Mouse (Mus musculus): ENCODE results near the gene Rb1.
A peak's percentile ranks its signal among the peaks of the same experiment; 100 is the strongest.

Gene Rb1

DNA sequence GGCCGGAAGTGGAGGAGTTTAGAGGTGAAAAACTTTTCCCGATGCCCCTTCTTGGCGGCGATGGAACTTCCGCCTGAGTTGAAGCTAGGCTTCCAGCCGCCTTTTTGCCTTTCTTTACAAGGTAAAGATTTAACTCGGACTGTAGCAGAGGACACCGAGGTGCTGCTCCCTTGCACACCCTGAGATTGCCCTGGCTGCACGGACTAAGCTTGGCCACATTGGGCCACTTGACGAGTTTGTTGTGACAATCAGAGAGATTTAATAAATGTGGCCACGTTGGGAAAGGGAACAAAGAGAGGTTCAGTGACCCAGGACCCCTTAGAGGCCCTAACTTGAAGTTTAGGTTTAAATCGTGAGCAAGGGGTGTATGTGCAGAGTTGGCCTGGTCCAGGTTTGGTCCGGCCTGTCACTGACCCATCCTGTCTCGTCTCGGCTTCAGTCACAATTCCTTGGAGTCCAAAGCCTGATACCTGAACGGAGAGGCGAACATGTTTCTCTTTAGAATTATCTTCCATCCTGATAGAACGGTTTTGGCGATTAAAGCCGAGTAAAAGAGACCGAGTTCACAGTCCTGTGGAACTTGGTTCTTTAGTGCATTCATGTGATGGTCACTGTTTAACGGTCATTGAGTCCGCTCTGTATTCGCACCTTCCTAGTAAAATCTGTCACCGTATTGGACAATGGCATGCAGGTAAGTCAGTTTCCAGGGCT, 181.8 kb downstream of the Rb1 start:
- DNase-seq, result no peak

DNA sequence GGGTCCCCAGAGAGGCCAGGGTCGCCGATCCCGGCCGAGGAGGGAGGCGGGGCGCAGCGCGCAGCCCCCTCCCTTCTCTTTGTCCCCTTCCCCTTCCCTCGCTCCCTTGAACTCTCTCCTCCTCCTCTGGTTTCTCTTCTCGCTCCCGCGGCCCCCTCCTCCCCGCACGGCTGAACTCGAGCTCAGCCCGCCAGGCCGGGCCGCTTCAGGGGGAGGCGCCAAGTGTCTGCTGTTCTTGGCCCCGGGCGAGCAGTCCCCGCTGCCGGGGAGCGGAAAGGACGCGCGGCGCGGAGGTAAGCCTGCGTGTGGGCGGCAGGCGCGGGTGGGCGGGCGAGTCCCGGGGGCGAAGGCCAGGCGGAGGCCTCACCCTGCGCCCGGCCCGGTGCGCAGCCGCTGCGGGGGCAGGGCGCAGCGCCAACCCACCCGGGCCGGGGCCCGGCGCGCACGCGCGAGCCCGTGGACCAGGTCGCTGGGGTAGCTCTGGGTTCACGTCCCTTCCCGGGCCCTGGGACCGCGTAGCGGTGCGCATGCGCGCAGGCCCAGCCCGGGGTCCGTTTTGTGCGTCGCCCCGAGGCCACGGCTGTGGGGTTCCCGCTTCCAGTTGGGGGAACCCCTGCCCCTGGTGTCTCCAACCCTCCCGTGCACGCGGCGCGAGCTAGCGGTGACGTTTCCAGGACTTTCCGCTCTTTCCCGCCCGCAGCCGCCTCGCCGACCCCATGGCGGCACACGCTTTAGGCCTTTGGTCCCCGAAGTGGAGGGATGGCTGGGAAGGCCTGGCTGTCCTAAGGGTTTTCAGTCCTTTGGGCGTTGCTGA, 182.5 kb downstream of the Rb1 start:
- DNase-seq, result peak; percentile 81 to 90

DNA sequence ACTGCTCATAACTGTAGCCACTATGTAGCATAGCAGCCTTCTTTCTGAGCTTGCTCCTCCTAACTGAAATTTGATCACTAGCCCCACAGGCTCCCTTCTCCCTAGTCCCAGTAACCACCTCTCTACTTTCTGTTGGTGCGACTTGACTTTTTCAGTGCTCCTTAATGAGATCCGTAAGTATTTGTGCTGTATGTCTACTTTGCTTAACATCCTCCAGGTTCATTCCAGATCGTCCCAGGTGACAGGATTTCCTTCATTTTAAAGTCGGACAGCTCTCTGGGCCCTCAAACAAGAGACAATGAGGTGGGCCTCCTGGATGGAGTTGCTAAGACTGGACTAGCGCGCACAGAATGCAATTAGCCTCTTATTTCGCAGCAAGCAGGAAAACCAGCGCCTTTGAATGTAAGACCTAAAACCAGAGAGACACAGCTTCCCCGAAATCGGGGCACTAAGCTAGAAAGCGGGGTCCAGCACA, 183.2 kb downstream of the Rb1 start:
- peak in 1 of 2 experiments; percentile 29 for DNase-seq

DNA sequence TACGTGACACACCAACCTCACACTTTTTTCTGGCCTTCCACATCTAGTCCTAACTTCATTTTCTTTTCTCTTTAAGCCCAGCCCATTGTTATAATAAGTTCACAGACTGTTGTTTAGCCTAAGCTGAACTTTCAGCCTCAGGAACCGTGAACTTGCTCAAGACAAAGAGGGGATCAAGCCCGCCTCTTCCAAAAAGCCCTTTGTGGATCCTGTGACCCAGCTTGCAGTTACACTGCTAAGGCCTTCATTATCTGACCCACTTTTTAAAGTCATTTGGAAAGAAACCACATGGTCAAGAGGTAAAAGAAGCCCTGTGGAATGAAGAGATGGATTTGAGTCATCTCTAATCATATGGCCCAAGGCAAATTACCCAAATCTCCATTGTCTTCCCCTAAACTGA, 183.8 kb downstream of the Rb1 start:
- no peak for DNase-seq

DNA sequence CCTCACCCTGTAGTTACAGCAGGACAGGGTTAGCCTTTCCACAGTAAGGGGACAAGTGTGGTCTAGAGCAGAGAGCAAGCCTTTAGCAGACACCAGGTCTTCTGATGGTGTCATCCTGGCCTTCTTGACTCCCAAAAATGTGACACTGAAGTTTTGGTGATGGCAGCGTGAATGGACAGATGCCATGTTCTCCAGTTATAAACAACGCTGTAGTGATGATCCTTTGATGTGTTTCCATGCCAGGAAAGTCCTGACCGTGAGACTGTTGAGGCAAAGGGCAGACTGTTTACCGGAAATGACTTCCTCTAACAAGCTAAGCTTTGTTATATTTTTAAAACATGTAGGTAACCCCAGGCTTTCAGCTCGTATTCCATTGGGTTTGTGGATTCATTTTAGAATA, 185.8 kb downstream of the Rb1 start:
- no peak for DNase-seq

DNA sequence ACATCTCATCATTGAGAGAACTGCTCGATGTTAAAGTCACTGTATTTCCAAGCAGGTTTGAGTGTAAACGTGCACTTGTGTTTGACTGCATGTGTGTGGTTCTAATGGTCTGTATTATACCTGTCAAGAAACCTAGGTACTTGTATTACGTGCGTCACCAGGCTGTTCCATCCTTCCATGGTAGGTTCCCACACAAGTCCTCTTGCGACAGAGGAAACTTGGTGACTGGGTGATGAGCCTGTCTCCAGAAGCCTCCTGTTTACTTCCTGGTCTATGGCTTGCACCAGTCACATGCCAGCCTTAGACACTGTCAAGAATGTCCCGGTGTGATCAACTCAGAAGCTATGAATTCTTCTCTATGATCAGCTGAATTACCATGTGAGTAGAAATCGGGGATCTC, 187.1 kb downstream of the Rb1 start:
- DNase-seq, result no peak

DNA sequence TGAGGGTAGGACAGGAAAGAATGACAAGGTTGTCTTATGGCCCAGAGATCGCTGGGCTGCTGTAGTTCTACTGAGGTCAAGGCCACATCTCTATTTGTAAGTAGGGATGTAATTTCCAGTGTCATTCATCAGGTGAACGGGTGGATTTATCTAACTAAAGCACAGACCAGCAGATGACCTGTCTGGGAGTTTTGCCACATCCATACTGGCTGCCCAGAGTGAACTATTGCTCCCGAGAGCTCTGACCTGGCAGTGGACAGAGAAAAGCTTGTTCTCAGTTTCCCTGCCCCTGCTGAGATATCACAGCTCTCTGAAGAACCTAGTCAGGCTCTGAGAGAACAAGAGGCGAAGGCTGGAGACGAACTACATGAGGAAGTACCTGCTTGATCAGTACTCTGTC, 188.4 kb downstream of the Rb1 start:
- DNase-seq, result no peak
